13 mouse cellular contexts compared by ENCODE assay signal in genomic region chr5:41048515-41048914, GRCm38 (mm10).
DNase-seq lines count a peak whose midpoint lies in the region; ATAC-seq and TF ChIP-seq lines count a peak whose summit lies in the region.
"Had no signal": no experiment of that assay in that cellular context is flagged by ENCODE, and none has a peak within 500 bp of the region (broad histone marks: within the 10 kb centered on the region; RNA-seq: fewer than 3 reads in every experiment).

No protein-coding gene starts in this region.

- no peaks in the 10 kb centered on the region for H3K27me3 ChIP-seq in intestine, embryonic 16.5 days (replicated peaks; ENCODE audit: control insufficient read depth, insufficient read depth, low read length)
- no peaks in the 10 kb centered on the region for H3K27me3 ChIP-seq in stomach, postnatal 0 days (ENCODE audit: control insufficient read depth, insufficient read depth, low read length)
- H3K27me3 ChIP-seq: embryonic facial prominence, embryonic 15.5 days had no signal

- intact Hi-C loops in heart, postnatal 36 days (cut with DNase I) = no loop called here

- ATAC-seq in intestine, embryonic 16.5 days = peak; percentile 74; the same call in 1 of the 2 replicates
- peak; percentile 32; the same call in 1 of the 2 replicates for ATAC-seq in stomach, postnatal 0 days (ENCODE audit: low FRiP score, low TSS enrichment)

- TF ChIP-seq CTCF in lung, adult 2 months (IDR thresholded peaks at IDR 0.05; ENCODE audit: insufficient read depth, low read length) = no peak
- no peak for TF ChIP-seq CTCF in stomach, postnatal 0 days (IDR thresholded peaks at IDR 0.05; ENCODE audit: low read depth)

- TF ChIP-seq EP300 in stomach, postnatal 0 days (optimal IDR thresholded peaks at IDR 0.05) = no peak

- no peak overlapping the region for H3K27ac ChIP-seq in intestine, embryonic 16.5 days (ENCODE audit: low read length)
- no peak overlapping the region for H3K27ac ChIP-seq in stomach, postnatal 0 days (replicated peaks)
- H3K27ac ChIP-seq: embryonic facial prominence, embryonic 15.5 days; limb, embryonic 12.5 days had no signal

- H3K36me3 ChIP-seq in intestine, embryonic 16.5 days (ENCODE audit: control insufficient read depth, insufficient read depth, low read length) = no peaks in the 10 kb centered on the region
- no peaks in the 10 kb centered on the region for H3K36me3 ChIP-seq in stomach, postnatal 0 days (ENCODE audit: control insufficient read depth, insufficient read depth, low read length)
- H3K36me3 ChIP-seq: embryonic facial prominence, embryonic 15.5 days; limb, embryonic 12.5 days had no signal

- TF ChIP-seq POLR2A in lung, adult 2 months (IDR thresholded peaks at IDR 0.05; ENCODE audit: borderline replicate concordance, extremely low read depth, low read depth, low read length) = no peak

- peak; percentile 1 to 8 for DNase-seq in heart, adult 18-20 months
- DNase-seq in heart, postnatal 36 days = no peak
- DNase-seq in lung, postnatal 14 days = peak; percentile 3
- DNase-seq in lung, adult 2 months = no peak
- no peak for DNase-seq in stomach, postnatal 0 days (ENCODE audit: low spot score)
- no peak for DNase-seq in frontal cortex, adult 2 months (ENCODE audit: extremely low spot score in 1 of 2, low spot score in 1 of 2)
- DNase-seq: cerebellum, postnatal 25 days; kidney, postnatal 10 days; lung, embryonic 14.5 days; thymus, postnatal 25 days had no signal

- H3K4me2 ChIP-seq in intestine, embryonic 16.5 days (ENCODE audit: low read depth, low read length) = no peak overlapping the region
- H3K4me2 ChIP-seq in stomach, postnatal 0 days (replicated peaks; ENCODE audit: low read depth) = no peak overlapping the region
- H3K4me2 ChIP-seq: embryonic facial prominence, embryonic 15.5 days; limb, embryonic 12.5 days; lung, embryonic 14.5 days had no signal

- H3K4me1 ChIP-seq in lung, adult 2 months (ENCODE audit: control insufficient read depth, insufficient read depth, low read length) = no peaks in the 10 kb centered on the region
- peaks cover 4% of the 10 kb centered on the region; the same call in 1 of the 2 replicates for H3K4me1 ChIP-seq in intestine, embryonic 16.5 days (ENCODE audit: control insufficient read depth, insufficient read depth, low read length)
- H3K4me1 ChIP-seq in stomach, postnatal 0 days (replicated peaks; ENCODE audit: control insufficient read depth, insufficient read depth) = no peaks in the 10 kb centered on the region
- H3K4me1 ChIP-seq: embryonic facial prominence, embryonic 15.5 days had no signal

- no peak overlapping the region for H3K9ac ChIP-seq in intestine, embryonic 16.5 days (ENCODE audit: low read depth, low read length)
- no peak overlapping the region for H3K9ac ChIP-seq in stomach, postnatal 0 days (ENCODE audit: low read length)
- H3K9ac ChIP-seq: embryonic facial prominence, embryonic 15.5 days; limb, embryonic 12.5 days; lung, embryonic 14.5 days had no signal

- WGBS in lung, adult 2 months = 22% methylated on average over 1 of the region's 1 CpGs
- 11% methylated on average over 1 of the region's 1 CpGs for WGBS in intestine, embryonic 16.5 days
- WGBS in stomach, postnatal 0 days = 4% methylated on average over 1 of the region's 1 CpGs

- H3K9me3 ChIP-seq in intestine, embryonic 16.5 days (ENCODE audit: control insufficient read depth, low read length) = no peaks in the 10 kb centered on the region
- H3K9me3 ChIP-seq in stomach, postnatal 0 days (ENCODE audit: control insufficient read depth, low read length) = no peaks in the 10 kb centered on the region
- H3K9me3 ChIP-seq: embryonic facial prominence, embryonic 15.5 days; limb, embryonic 12.5 days had no signal

- H3K4me3 ChIP-seq in lung, adult 2 months (replicated peaks; ENCODE audit: extremely low read depth, low read depth, low read length) = no peak overlapping the region
- H3K4me3 ChIP-seq in intestine, embryonic 16.5 days (ENCODE audit: low read length) = no peak overlapping the region
- no peak overlapping the region for H3K4me3 ChIP-seq in stomach, postnatal 0 days (ENCODE audit: low read depth, low read length)
- H3K4me3 ChIP-seq: embryonic facial prominence, embryonic 15.5 days; limb, embryonic 12.5 days had no signal

Comparison
In these comparisons a context has a peak if more than half of its experiments do, and no peak if none do; other contexts are left out.
1. DNase-seq: peak in heart, adult 18-20 months (2 of 2) and lung, postnatal 14 days (single experiment); none in heart, postnatal 36 days (0 of 2), lung, adult 2 months (single experiment), stomach, postnatal 0 days (single experiment) and frontal cortex, adult 2 months (0 of 2).